ENCODE assay signal across 11 mouse cellular contexts in the genomic region with DNA sequence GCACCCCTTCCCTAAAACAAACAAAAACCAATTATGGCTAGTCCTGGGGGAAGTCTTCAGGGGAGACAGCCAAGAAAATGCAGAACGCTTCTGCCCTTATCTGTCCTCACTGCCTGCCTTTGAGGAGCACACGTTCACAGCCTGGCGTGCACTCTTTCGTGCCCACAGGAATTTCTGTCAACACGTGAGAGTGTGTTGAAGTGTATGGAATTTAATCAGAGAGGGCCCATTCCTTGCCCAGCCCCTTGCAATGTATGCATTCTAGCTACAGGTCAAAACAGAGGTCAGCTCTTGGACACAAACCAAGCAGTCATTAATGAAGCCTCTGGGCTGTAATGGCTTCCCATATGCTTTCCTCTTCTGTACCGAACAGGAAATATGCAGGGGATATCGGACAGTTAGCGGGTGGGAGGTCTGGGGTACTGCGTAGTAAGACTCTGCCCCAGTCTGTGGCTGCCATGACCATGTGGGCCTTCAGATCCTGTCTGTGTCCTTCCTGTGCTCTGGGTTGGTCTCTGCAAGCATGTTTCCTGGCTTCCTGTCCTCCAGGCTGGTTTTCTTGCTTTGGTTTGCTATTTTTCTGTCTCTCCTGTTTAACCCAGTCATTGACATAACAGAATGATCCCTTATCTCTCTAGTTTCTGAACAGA.
DNase-seq lines count a peak whose midpoint lies in the region; ATAC-seq and TF ChIP-seq lines count a peak whose summit lies in the region.
"Had no signal": no experiment of that assay in that cellular context is flagged by ENCODE, and none has a peak within 500 bp of the region (broad histone marks: within the 10 kb centered on the region; RNA-seq: fewer than 3 reads in every experiment).

No protein-coding gene starts in this region.

- H3K27me3 ChIP-seq in hindbrain, embryonic 10.5 days (ENCODE audit: insufficient read depth, poor library complexity, severe bottlenecking) = no peaks in the 10 kb centered on the region
- no peaks in the 10 kb centered on the region for H3K27me3 ChIP-seq in hindbrain, postnatal 0 days (ENCODE audit: insufficient read depth, low read length)

- H3K9me3 ChIP-seq in hindbrain, embryonic 10.5 days = no peaks in the 10 kb centered on the region
- no peaks in the 10 kb centered on the region for H3K9me3 ChIP-seq in hindbrain, postnatal 0 days (ENCODE audit: low read length)

- H3K36me3 ChIP-seq in hindbrain, embryonic 10.5 days = no peaks in the 10 kb centered on the region
- no peaks in the 10 kb centered on the region for H3K36me3 ChIP-seq in hindbrain, postnatal 0 days (ENCODE audit: insufficient read depth, low read length)

- no peak for TF ChIP-seq CTCF in hindbrain, postnatal 0 days (IDR thresholded peaks at IDR 0.05; ENCODE audit: low read depth)

- H3K4me2 ChIP-seq in hindbrain, postnatal 0 days (ENCODE audit: low read depth, low read length) = no peak overlapping the region

- no peak for ATAC-seq in hindbrain, postnatal 0 days
- 0 out of 2 replicates have a peak, but pooled peaks have one; percentile 24 for ATAC-seq in megakaryocyte progenitor cell, adult 5-6 weeks (replicated peaks; ENCODE audit: poor library complexity)
- ATAC-seq in frontal cortex, adult (ENCODE audit: low TSS enrichment) = no peak

- no peak for DNase-seq in hindbrain, embryonic 10.5 days (ENCODE audit: low spot score)
- no peak for DNase-seq in hindbrain, postnatal 0 days (ENCODE audit: low spot score)
- DNase-seq in retina, embryonic 14.5 days (ENCODE audit: low spot score) = peak; percentile 18
- no peak for DNase-seq in retina, postnatal 1 day
- DNase-seq in embryo, embryonic 11 days = peak; percentile 14
- no peak for DNase-seq in right cerebral cortex, postnatal 36 days (ENCODE audit: low spot score in 2 of 2)
- DNase-seq: cerebellum, adult 9-11 months; kidney, adult 9 months had no signal

- peaks cover 18% of the 10 kb centered on the region for H3K4me1 ChIP-seq in hindbrain, embryonic 10.5 days (replicated peaks)
- no peaks in the 10 kb centered on the region for H3K4me1 ChIP-seq in hindbrain, postnatal 0 days (ENCODE audit: insufficient read depth, low read length)

- H3K9ac ChIP-seq in hindbrain, postnatal 0 days (replicated peaks; ENCODE audit: low read length) = no peak overlapping the region

- H3K27ac ChIP-seq in hindbrain, embryonic 10.5 days = 0 out of 2 replicates have a peak overlapping the region, but pooled peaks have one; percentile 45
- H3K27ac ChIP-seq in hindbrain, postnatal 0 days = no peak overlapping the region

- WGBS in hindbrain, embryonic 10.5 days = 62% methylated on average over 9 of the region's 9 CpGs
- WGBS in hindbrain, postnatal 0 days = 69% methylated on average over 9 of the region's 9 CpGs

- H3K4me3 ChIP-seq in hindbrain, embryonic 10.5 days = no peak overlapping the region
- H3K4me3 ChIP-seq in hindbrain, postnatal 0 days (ENCODE audit: low read length) = no peak overlapping the region
- H3K4me3 ChIP-seq: erythroblast, embryonic 14.5 days had no signal

Comparison
In these comparisons a context has a peak if more than half of its experiments do, and no peak if none do; other contexts are left out.
1. DNase-seq: peak in retina, embryonic 14.5 days (single experiment) and embryo, embryonic 11 days (single experiment); none in hindbrain, embryonic 10.5 days (single experiment), hindbrain, postnatal 0 days (single experiment), retina, postnatal 1 day (single experiment) and right cerebral cortex, postnatal 36 days (0 of 2).